Mouse (Mus musculus): ENCODE measurements around the gene Xpot.
A peak's percentile ranks its signal among the peaks of the same experiment; 100 is the strongest.

The Xpot gene

DNA sequence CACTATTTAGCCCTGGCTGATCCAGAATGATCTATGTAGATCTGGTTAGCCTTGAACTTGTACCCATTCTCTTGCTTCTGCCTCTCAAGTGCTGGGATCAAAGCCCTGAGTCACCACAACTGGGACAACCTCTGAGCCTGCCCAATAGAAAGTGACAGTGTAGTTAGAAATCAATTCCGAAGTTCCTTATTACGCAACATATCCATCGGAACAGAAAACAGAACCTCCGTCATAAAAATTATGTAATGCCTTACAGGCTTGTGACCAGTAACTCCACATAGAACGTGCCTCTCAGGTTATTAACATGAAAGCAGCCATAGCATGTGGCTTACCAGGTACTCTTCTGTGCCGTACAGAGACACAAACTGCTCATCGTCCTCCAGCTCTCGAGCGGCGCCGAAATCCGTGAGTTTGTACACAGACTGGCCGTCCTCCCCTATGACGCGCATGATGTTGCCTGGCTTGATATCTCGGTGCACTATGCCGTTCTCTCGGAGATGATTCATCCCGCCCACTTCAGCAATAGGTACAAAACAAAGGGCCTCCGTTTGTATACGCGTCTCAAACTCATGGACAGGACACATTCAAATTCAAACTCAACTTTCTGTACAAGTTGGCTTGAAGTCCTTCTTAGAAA, 54.5 kb downstream of the Xpot start:
- DNase-seq: no peak

DNA sequence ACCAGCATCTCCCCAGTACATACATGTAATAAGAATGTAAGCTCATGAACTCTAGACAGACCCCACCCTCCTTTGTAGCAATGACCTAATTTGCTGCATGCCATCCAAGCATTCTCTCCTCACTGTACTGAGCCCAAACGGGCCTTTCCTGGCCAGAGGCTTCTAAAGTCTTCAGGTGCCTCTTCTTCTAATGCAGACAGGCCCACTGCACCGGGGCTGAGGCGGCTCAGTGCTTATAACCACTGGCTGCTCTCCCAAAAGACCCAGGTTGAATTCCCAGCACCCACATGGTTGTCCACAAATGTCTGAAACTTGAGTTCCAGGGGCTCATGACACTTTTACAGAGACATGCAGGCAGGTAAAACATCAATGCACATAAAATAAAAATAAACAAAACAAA, 55.1 kb downstream of the Xpot start:
- DNase-seq: no peak

DNA sequence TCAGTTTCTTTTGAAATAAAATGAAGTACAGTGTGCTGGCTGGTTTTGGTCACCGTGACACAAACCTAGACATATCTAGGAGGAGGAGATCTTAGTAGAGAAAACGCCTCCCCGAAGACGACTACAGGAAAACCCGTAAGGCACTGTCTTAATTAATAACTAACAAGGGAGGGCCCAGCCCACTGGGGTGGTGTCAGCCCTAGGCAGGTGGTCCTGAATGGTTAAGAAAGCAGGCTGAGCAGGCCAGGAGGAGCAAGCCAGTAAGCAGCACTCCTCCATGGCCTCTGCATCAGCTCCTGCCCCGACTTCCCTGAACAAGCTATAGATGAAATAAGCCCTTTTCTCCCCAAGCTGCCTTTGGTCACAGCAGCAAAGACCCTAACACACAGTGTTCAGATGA, 56.3 kb downstream of the Xpot start:
- DNase-seq: peak; percentile 9

DNA sequence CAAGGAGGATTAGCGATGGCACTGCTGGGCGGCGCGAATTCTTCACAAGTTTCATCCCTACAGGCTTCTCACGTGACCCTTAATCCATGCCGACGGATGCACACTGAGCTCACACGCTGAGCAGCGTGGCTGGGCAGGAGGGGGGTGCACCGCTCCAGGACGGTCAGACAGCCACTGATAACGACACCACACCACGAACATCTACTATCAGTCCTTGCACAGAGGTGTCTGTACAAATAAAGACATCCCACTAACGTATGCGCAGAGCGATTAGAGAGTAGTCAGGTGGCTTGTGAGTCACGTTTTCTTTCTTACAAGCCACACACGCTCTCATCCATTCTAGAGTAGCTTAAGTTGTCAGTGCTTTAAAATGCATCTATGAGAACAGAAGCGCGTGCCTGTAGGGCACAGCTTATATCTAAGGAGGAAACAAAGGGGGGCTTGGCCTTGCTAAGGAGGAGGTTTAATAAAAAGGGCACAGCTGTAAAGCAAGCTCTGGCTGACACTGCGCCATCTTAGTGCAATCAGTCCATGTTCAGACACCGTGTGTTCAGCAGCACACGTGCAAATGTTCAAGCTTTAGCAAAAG, 57.0 kb downstream of the Xpot start:
- peak; percentile 84 for DNase-seq

DNA sequence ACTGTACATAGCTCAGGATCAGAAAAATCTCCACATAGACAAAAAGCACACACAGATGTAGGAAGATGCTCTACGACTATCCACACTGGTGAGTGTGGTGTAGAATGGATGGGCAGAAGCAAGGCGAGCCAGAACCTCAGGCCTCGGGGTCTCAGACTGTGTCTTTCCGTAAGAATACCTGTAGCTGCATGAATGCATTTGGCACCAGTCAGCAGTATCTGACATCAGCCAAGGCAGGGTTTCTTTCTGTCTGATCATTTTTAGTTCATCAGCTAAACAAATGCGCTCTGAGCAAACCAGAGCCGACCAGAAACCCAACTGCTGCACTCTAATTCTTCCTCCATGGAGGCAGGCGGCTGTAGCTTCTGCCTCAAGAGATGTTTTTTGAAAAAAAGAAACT, 57.6 kb downstream of the Xpot start:
- no peak for DNase-seq

DNA sequence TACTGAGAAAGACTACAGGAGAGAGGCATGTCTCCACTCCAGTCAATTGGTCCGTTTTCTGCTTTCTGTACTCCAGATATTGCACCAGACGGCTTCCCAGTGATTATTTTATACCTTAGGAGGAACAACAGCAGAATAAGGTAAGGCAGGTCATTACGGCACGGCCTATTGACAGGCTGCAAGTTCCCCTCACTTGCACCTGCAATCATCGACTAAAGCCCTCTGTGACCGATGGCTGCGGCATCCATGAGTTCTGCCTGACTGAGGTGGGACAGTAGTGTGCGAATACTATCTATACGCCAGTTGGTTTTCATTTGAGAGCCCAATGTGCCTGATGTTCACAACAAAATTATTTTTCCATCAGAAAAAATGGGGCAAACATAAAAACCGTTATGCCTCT, 58.1 kb downstream of the Xpot start:
- DNase-seq: no peak

DNA sequence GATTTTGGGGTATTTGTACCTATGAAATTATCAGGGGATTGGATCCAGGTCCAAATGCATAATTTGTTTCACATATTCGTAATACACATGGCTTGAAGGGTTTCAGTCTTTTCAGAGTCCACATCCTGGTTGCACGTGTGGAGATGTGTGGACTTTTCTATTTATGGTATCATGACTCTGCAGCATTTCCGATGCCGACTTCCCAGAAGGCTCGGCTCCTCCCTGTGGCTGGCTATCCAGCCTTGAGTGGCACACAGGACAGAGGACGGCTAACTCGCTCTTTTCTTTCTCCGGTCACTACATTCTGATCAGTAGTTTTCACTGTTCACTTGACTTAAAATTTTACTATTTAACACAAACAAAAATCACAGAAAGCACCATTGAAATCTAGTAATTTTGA, 61.7 kb downstream of the Xpot start:
- no peak for DNase-seq

DNA sequence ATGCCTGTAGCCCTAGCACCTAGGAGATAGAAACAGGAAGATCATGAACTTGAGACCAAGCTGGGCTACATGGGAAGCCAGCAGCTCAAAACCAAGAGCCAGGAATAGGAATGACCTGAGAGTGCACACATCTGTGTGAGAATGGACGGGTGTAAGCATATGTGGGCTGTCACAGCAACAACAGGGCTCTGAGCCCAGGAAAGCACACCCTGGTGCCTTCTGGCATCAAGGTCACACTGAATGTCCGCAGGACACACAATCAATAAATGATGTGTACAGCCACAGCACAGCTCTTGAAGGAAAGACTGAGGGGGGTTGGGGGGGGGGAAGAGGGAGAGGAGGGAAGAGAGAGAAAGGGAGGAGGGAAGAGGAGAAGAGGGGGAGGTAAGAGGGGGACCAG, 67.9 kb downstream of the Xpot start:
- no peak for DNase-seq

DNA sequence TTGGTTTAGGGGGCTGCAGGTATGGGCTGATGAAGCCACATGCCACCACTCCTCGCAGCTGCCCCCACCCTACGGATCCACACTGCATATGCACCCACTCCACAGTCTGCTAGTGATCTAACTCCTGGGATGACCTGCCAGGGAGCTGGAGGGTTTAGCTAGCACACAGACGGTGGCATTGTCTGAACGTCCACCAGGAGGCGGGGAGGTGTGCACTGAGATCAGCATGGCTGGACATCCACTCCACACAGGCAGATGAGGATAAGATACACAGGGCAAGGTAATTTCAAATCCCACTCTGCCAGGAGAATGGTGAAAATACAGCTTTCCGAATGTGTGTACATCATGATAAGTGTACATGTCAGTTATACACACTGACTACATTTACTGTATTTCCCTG, 69.9 kb downstream of the Xpot start:
- no peak for DNase-seq

DNA sequence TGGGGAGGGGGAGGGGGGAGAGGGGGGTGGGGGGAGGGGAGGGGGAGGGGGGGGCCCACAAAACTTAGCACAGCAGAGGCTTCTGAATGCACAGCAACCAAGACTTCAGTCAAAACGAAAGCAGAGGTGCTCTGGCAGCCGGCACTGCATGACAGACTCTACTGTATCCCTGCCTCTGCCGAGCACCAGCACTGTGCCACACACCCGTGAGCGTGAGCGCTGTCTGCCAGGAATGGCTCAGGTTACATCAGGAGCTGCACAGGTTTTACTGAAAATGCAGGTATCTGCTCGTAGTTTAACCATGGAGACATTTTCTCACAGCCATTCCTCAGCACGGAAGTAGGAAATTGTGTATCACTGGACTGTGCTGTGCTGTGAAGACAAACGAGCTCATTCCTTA, 75.8 kb downstream of the Xpot start:
- DNase-seq: no peak

DNA sequence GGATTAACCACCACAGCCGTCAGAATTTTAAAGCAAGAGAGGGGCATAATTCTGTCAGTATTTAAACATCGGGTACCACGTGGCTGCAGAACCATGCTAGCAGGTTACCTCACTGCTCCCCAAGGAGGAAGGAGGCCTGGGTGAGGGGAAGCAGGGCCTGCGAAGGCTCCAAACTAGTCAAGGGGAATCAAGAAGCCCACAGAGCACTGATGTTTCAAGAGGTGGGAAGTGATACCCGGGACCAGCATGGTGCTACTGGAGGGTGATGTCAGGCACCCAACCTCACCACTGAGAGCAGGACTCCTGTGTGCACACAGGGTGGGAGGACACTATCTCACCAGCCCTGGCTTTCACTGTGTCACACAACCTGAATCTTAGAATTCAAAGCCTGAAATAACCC, 76.5 kb downstream of the Xpot start:
- DNase-seq: no peak

DNA sequence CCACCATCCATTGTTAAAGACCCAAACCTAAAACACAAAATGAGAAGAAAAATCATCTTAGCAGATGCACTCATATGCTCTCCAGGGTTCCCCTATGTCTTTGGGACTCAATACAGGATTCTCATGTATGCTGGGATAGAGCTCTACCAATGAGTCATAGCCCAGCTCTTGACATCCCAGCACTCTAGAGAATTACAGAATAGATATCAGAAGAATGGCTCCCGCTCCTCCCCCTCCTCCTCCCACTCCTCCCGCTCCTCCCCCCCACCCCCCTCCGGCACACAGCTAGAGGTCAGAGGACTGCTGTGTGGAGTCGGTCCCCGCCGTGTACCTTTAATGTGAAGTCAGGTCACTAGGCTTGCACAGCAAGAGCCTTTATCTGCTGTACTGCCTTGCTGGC, 79.0 kb downstream of the Xpot start:
- no peak for DNase-seq

DNA sequence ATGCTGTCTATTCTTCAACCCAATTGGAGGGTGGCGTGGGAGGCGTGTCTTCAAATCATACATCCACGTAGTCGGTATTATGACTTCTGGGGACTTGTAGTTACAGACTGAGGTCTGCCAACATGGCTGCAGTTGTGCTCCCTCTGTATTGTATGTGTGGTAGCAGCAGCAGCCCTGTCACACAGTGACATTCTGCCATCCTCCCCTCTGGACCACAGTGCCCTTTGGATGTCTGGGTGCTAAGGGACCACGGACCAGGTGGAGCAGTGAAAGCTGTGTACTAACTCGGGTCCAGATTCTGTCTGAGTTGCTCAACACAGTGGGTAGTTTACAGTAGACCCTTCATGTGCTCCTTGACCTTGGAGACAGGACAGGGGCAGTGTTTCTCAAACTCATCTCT, 82.6 kb downstream of the Xpot start:
- DNase-seq: no peak

DNA sequence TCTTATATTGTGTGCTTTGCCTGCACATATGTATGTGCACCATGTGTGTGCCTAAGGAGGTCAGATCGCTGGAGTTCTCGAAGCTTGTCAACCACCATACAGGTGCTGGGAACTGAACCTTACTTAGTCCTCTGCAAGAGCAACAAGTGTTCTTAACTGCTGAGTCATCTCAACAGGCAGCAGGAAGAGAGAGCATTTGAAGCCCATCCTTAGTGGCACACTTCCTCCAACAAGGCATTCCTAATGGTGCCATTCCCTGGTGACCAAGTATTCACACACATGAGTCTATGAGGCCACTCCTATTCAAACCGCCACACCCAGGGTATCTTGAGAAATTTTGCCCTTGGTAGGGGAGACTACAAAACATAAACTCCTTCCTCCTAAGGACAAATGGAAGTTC, 84.0 kb downstream of the Xpot start:
- no peak for DNase-seq
